Comparison of ENCODE assay signal across 23 mouse cellular contexts in genomic region chr5:51202525-51203215, GRCm38 (mm10).
A peak's percentile ranks its signal among the peaks of the same experiment; 100 is the strongest.
DNase-seq lines count a peak whose midpoint lies in the region; ATAC-seq lines count a peak whose summit lies in the region.
"Had no signal": no experiment of that assay in that cellular context is flagged by ENCODE, and none has a peak within 500 bp of the region (broad histone marks: within the 10 kb centered on the region; RNA-seq: fewer than 3 reads in every experiment).

No protein-coding gene starts in this region.

- H3K4me3 ChIP-seq in forebrain, embryonic 13.5 days, result no peak overlapping the region
- H3K4me3 ChIP-seq in forebrain, embryonic 11.5 days (ENCODE audit: low read depth, low read length), result no peak overlapping the region
- no peak overlapping the region for H3K4me3 ChIP-seq in forebrain, embryonic 14.5 days (ENCODE audit: low read depth, low read length)
- H3K4me3 ChIP-seq in kidney, embryonic 16.5 days (ENCODE audit: low read length), result no peak overlapping the region
- H3K4me3 ChIP-seq: embryonic facial prominence, embryonic 13.5 days; heart, embryonic 10.5 days; hindbrain, embryonic 15.5 days had no signal

- H3K9ac ChIP-seq in forebrain, embryonic 13.5 days, result no peak overlapping the region
- H3K9ac ChIP-seq in forebrain, embryonic 11.5 days (ENCODE audit: low read length), result no peak overlapping the region
- H3K9ac ChIP-seq in forebrain, embryonic 14.5 days (ENCODE audit: low read length), result no peak overlapping the region
- H3K9ac ChIP-seq in kidney, embryonic 16.5 days (replicated peaks; ENCODE audit: low read length), result no peak overlapping the region
- H3K9ac ChIP-seq: embryonic facial prominence, embryonic 13.5 days; hindbrain, embryonic 15.5 days had no signal

- H3K27ac ChIP-seq in forebrain, embryonic 13.5 days, result no peak overlapping the region; the same call in 1 of the 2 replicates
- no peak overlapping the region for H3K27ac ChIP-seq in forebrain, embryonic 11.5 days (ENCODE audit: low read depth, low read length)
- 0 out of 2 replicates have a peak overlapping the region, but pooled peaks have one; percentile 9 for H3K27ac ChIP-seq in forebrain, embryonic 14.5 days (ENCODE audit: low read depth, low read length)
- no peak overlapping the region for H3K27ac ChIP-seq in kidney, embryonic 16.5 days (ENCODE audit: low read length)
- H3K27ac ChIP-seq: embryonic facial prominence, embryonic 13.5 days; heart, embryonic 10.5 days; hindbrain, embryonic 15.5 days had no signal

- whole genome bisulfite sequencing in forebrain, embryonic 13.5 days, result 56% methylated on average over 4 of the region's 4 CpGs
- 71% methylated on average over 4 of the region's 4 CpGs for WGBS in forebrain, embryonic 11.5 days
- WGBS in forebrain, embryonic 14.5 days, result 25% methylated on average over 4 of the region's 4 CpGs
- 82% methylated on average over 4 of the region's 4 CpGs for WGBS in kidney, embryonic 16.5 days

- ATAC-seq in forebrain, embryonic 13.5 days, result peak; percentile 81
- no peak for ATAC-seq in forebrain, embryonic 11.5 days (replicated peaks; ENCODE audit: low FRiP score)
- peak; percentile 81 for ATAC-seq in forebrain, embryonic 14.5 days
- ATAC-seq in kidney, embryonic 16.5 days (ENCODE audit: low FRiP score, low TSS enrichment), result no peak
- ATAC-seq: inflammation-experienced regulatory T-cells, adult 6 months; intestine, postnatal 0 days had no signal

- H3K9me3 ChIP-seq in forebrain, embryonic 13.5 days (replicated peaks), result no peaks in the 10 kb centered on the region
- H3K9me3 ChIP-seq in forebrain, embryonic 11.5 days (ENCODE audit: control insufficient read depth, low read length), result no peaks in the 10 kb centered on the region
- H3K9me3 ChIP-seq in forebrain, embryonic 14.5 days (replicated peaks; ENCODE audit: control insufficient read depth, low read length), result no peaks in the 10 kb centered on the region
- H3K9me3 ChIP-seq in kidney, embryonic 16.5 days (ENCODE audit: low read length), result no peaks in the 10 kb centered on the region
- H3K9me3 ChIP-seq: embryonic facial prominence, embryonic 13.5 days; heart, embryonic 10.5 days; hindbrain, embryonic 15.5 days had no signal

- DNase-seq in forebrain, embryonic 11.5 days (ENCODE audit: low spot score), result no peak
- DNase-seq in Muller cell, postnatal 12 days (ENCODE audit: inconsistent ontology term), result peak; percentile 14
- DNase-seq in forebrain, embryonic 14.5 days (ENCODE audit: low spot score), result peak; percentile 65
- peak; percentile 2 for DNase-seq in telencephalon, adult 2 months (ENCODE audit: low read depth, low spot score)
- DNase-seq in spleen, adult 18-20 months, result no peak
- DNase-seq: adrenal gland, adult 8-10 months; adrenal gland, postnatal 36 days; cerebellum, adult 11 months; cerebellum, adult 8-10 months; cerebellum, postnatal 14 days; gastrocnemius, postnatal 10 days; heart, adult 18-20 months; heart, postnatal 10 days; heart, postnatal 4 days; kidney, adult 8-10 months had no signal

- no peak overlapping the region for H3K4me2 ChIP-seq in forebrain, embryonic 13.5 days
- H3K4me2 ChIP-seq in forebrain, embryonic 11.5 days (ENCODE audit: low read depth, low read length, severe bottlenecking), result no peak overlapping the region
- no peak overlapping the region for H3K4me2 ChIP-seq in forebrain, embryonic 14.5 days (ENCODE audit: low read length)
- H3K4me2 ChIP-seq in kidney, embryonic 16.5 days (replicated peaks; ENCODE audit: low read depth, low read length), result no peak overlapping the region
- H3K4me2 ChIP-seq: embryonic facial prominence, embryonic 13.5 days; hindbrain, embryonic 15.5 days had no signal

- H3K27me3 ChIP-seq in forebrain, embryonic 13.5 days, result no peaks in the 10 kb centered on the region
- H3K27me3 ChIP-seq in forebrain, embryonic 11.5 days (ENCODE audit: control insufficient read depth, insufficient read depth, low read length), result no peaks in the 10 kb centered on the region
- H3K27me3 ChIP-seq in forebrain, embryonic 14.5 days (replicated peaks; ENCODE audit: control insufficient read depth, insufficient read depth, low read length), result no peaks in the 10 kb centered on the region
- no peaks in the 10 kb centered on the region for H3K27me3 ChIP-seq in kidney, embryonic 16.5 days (ENCODE audit: insufficient read depth, low read length)
- H3K27me3 ChIP-seq: CH12.LX; embryonic facial prominence, embryonic 13.5 days; hindbrain, embryonic 15.5 days had no signal

- 0 out of 2 replicates have a peak, but pooled peaks cover 9% of the 10 kb centered on the region for H3K4me1 ChIP-seq in forebrain, embryonic 13.5 days
- H3K4me1 ChIP-seq in forebrain, embryonic 11.5 days (replicated peaks; ENCODE audit: control insufficient read depth, insufficient read depth, low read length), result no peaks in the 10 kb centered on the region
- H3K4me1 ChIP-seq in forebrain, embryonic 14.5 days (ENCODE audit: control insufficient read depth, insufficient read depth, low read length), result no peaks in the 10 kb centered on the region
- H3K4me1 ChIP-seq in kidney, embryonic 16.5 days (ENCODE audit: insufficient read depth, low read length), result no peaks in the 10 kb centered on the region
- H3K4me1 ChIP-seq: embryonic facial prominence, embryonic 13.5 days; heart, embryonic 10.5 days; hindbrain, embryonic 15.5 days had no signal

- H3K36me3 ChIP-seq in forebrain, embryonic 13.5 days (ENCODE audit: poor library complexity, severe bottlenecking), result no peaks in the 10 kb centered on the region
- no peaks in the 10 kb centered on the region for H3K36me3 ChIP-seq in forebrain, embryonic 11.5 days (ENCODE audit: control insufficient read depth, insufficient read depth, low read length)
- H3K36me3 ChIP-seq in forebrain, embryonic 14.5 days (ENCODE audit: control insufficient read depth, insufficient read depth, low read length), result no peaks in the 10 kb centered on the region
- H3K36me3 ChIP-seq in kidney, embryonic 16.5 days (ENCODE audit: insufficient read depth, low read length), result no peaks in the 10 kb centered on the region
- H3K36me3 ChIP-seq: embryonic facial prominence, embryonic 13.5 days; heart, embryonic 10.5 days; hindbrain, embryonic 15.5 days had no signal

Comparison
In these comparisons a context has a peak if more than half of its experiments do, and no peak if none do; other contexts are left out.
1. ATAC-seq: peak in forebrain, embryonic 13.5 days (single experiment) and forebrain, embryonic 14.5 days (single experiment); none in forebrain, embryonic 11.5 days (single experiment) and kidney, embryonic 16.5 days (single experiment).
2. DNase-seq: peak in Muller cell, postnatal 12 days (single experiment), forebrain, embryonic 14.5 days (single experiment) and telencephalon, adult 2 months (single experiment); none in forebrain, embryonic 11.5 days (single experiment) and spleen, adult 18-20 months (0 of 2).